Mouse (Mus musculus): ENCODE measurements around the gene Snx22.

DNA sequence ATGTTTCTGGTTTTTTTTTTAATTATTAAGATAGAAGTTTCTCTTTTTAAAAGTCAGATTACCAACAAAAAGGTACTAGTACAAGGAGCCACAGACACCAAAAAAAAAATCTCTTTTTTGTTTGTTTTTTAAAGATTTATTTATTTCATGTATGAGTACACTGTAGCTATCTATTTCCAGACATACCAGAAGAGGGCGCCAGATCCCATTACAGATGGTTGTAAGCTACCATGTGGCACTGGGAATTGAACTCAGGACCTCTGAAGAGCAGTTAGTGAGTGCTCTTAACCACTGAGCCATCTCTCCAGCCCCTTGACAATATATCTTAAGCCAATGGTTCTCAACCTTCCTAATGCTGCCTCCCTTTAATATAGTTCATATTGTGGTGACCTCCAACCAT lies 15.9 kb downstream of the Snx22 start:
- TF ChIP-seq POLR2A (IDR thresholded peaks at IDR 0.05; ENCODE audit: control insufficient read depth, low read depth, low read length) (no peak), CTCF (IDR thresholded peaks at IDR 0.05; ENCODE audit: control insufficient read depth, insufficient read depth, insufficient replicate concordance, low read depth, low read length) (no peak)
